Mouse (Mus musculus) myocyte (in vitro differentiated cells): Measurements from ENCODE around the gene Ulk4.

ENCODE experiments used
- CEBPB ChIP-seq: IDR thresholded peaks from 2 replicates; pipeline ENCODE4 v1.6.1; 2011; ENCODE audit warnings: mild to moderate bottlenecking, moderate library complexity; ENCODE audit not compliant: poor library complexity, insufficient read depth, severe bottlenecking
- E2F4 ChIP-seq: IDR thresholded peaks from one replicate; pipeline ENCODE4 v1.6.1; 2011; ENCODE audit warnings: mild to moderate bottlenecking, control low read depth, moderate library complexity; ENCODE audit not compliant: insufficient read depth
- MAX ChIP-seq: IDR thresholded peaks from one replicate; pipeline ENCODE4 v1.6.1; 2011; ENCODE audit warnings: low read depth, mild to moderate bottlenecking, control low read depth
- MYOG ChIP-seq, 3 experiments: IDR thresholded peaks; one replicate each; pipeline ENCODE4 v1.6.1; 2011; ENCODE audit warnings: control low read depth in 2 of 3, low read depth in 2 of 3, mild to moderate bottlenecking in 2 of 3; ENCODE audit not compliant: insufficient read length in 2 of 3, control insufficient read depth in 1 of 3, insufficient read depth in 1 of 3
- POLR2A ChIP-seq: IDR thresholded peaks from one replicate; pipeline ENCODE4 v1.6.1; 2011; ENCODE audit warnings: low read depth, mild to moderate bottlenecking, control low read depth, moderate library complexity; ENCODE audit not compliant: insufficient read length
- POLR2AphosphoS2 ChIP-seq: IDR thresholded peaks from one replicate; pipeline ENCODE4 v1.6.1; 2011; ENCODE audit warnings: low read depth, control low read depth; ENCODE audit not compliant: insufficient read length
- TCF12 ChIP-seq: IDR thresholded peaks from one replicate; pipeline ENCODE4 v1.6.1; 2011; ENCODE audit warnings: mild to moderate bottlenecking, control low read depth; ENCODE audit not compliant: poor library complexity, insufficient read depth, severe bottlenecking
- TCF3 ChIP-seq: IDR thresholded peaks from one replicate; pipeline ENCODE4 v1.6.1; 2011; ENCODE audit warnings: low read depth, control low read depth; ENCODE audit not compliant: insufficient read length
- USF1 ChIP-seq: IDR thresholded peaks from one replicate; pipeline ENCODE4 v1.6.1; 2011; ENCODE audit warnings: low read depth, mild to moderate bottlenecking, control low read depth, moderate library complexity

GRCm38 (mm10) chr9:120981777-120982176, 295.2 kb downstream of the Ulk4 start:
- TF ChIP-seq POLR2A (no peak), MYOG (IDR thresholded peaks at IDR 0.05; ENCODE audit: control insufficient read depth in 1 of 3, insufficient read depth in 1 of 3, insufficient read length in 2 of 3, low read depth in 2 of 3) (peak; percentile 19 to 83 (median 76)), TCF3 (no peak), CEBPB (no peak), E2F4 (no peak), POLR2AphosphoS2 (no peak), TCF12 (no peak), USF1 (no peak), MAX (no peak)
